Mouse (Mus musculus): ENCODE measurements around the gene Lurap1. TPM values are rescaled to one million over a fixed set of nuclear protein-coding genes. Genes with fewer than 3 reads are reported as not detected.
A peak's percentile ranks its signal among the peaks of the same experiment; 100 is the strongest.

Lurap1 gene
- total and polyA plus RNA-seq, 2 experiments, result 0.12 to 0.18 TPM

- Histone ChIP-seq H3K79me2 (ENCODE audit: control insufficient read depth, insufficient read depth, low read length) (no peaks in the 10 kb centered on the region), H3K4me3 (ENCODE audit: insufficient read depth, low read depth, low read length) (peak within 1 kb of the TSS; percentile 62), H3K36me3 (ENCODE audit: control insufficient read depth, insufficient read depth, low read length) (no peaks in the 10 kb centered on the region), H3K27ac (replicated peaks; ENCODE audit: insufficient read depth, low read depth, low read length) (no peak within 1 kb of the TSS), H3K9ac (ENCODE audit: low read depth, low read length) (peak within 1 kb of the TSS; percentile 75), H3K27me3 (ENCODE audit: control insufficient read depth, insufficient read depth, low read length) (no peaks in the 10 kb centered on the region), H3K4me1 (ENCODE audit: control insufficient read depth, insufficient read depth, low read length) (0 out of 2 replicates have a peak, but pooled peaks cover 2% of the 10 kb centered on the region)
- peak; percentile 17; the same call in 1 of the 2 replicates for TF ChIP-seq CTCF (IDR thresholded peaks at IDR 0.05; ENCODE audit: low read depth, low read length)
- no peak for TF ChIP-seq POLR2A (IDR thresholded peaks at IDR 0.05; ENCODE audit: extremely low read depth, insufficient read depth, low read length)
- WGBS, result 7% methylated on average over 24 of the region's 24 CpGs
- peak; percentile 52 for DNase-seq (ENCODE audit: extremely low read depth, low read depth, low spot score)
Measured at GRCm38 (mm10) chr4:116123602-116124519, 27.3 kb downstream of the Lurap1 start, which contains the start of the genes Rad54l and Pomgnt1. TSS of gene Rad54l (minus strand) at chr4:116123690. TSS of gene Pomgnt1 (plus strand) at chr4:116123840.

- 0% methylated on average over 1 of the region's 1 CpGs for WGBS
- Histone ChIP-seq H3K9ac (ENCODE audit: low read depth, low read length) (no peak overlapping the region), H3K79me2 (ENCODE audit: control insufficient read depth, insufficient read depth, low read length) (no peaks in the 10 kb centered on the region), H3K27ac (replicated peaks; ENCODE audit: insufficient read depth, low read depth, low read length) (no peak overlapping the region), H3K36me3 (ENCODE audit: control insufficient read depth, insufficient read depth, low read length) (no peaks in the 10 kb centered on the region), H3K27me3 (ENCODE audit: control insufficient read depth, insufficient read depth, low read length) (no peaks in the 10 kb centered on the region), H3K4me1 (ENCODE audit: control insufficient read depth, insufficient read depth, low read length) (0 out of 2 replicates have a peak, but pooled peaks cover 2% of the 10 kb centered on the region), H3K4me3 (ENCODE audit: insufficient read depth, low read depth, low read length) (no peak overlapping the region)
- no peak for DNase-seq (ENCODE audit: extremely low read depth, low read depth, low spot score)
- no peak for TF ChIP-seq POLR2A (IDR thresholded peaks at IDR 0.05; ENCODE audit: extremely low read depth, insufficient read depth, low read length)
- TF ChIP-seq CTCF (IDR thresholded peaks at IDR 0.05; ENCODE audit: low read depth, low read length), result no peak
Measured at GRCm38 (mm10) chr4:116122762-116123161, 28.4 kb downstream of the Lurap1 start.

GRCm38 (mm10) chr4:116111486-116111885, 39.7 kb downstream of the Lurap1 start:
- H3K27me3 ChIP-seq (ENCODE audit: control insufficient read depth, insufficient read depth, low read length), result no peaks in the 10 kb centered on the region
- WGBS, result 87% methylated on average over 2 of the region's 2 CpGs
- H3K4me3 ChIP-seq (ENCODE audit: insufficient read depth, low read depth, low read length), result no peak overlapping the region
- TF ChIP-seq CTCF (IDR thresholded peaks at IDR 0.05; ENCODE audit: low read depth, low read length), result no peak
- TF ChIP-seq POLR2A (IDR thresholded peaks at IDR 0.05; ENCODE audit: extremely low read depth, insufficient read depth, low read length), result no peak
- H3K9ac ChIP-seq (ENCODE audit: low read depth, low read length), result no peak overlapping the region
- no peaks in the 10 kb centered on the region for H3K36me3 ChIP-seq (ENCODE audit: control insufficient read depth, insufficient read depth, low read length)
- no peaks in the 10 kb centered on the region for H3K4me1 ChIP-seq (ENCODE audit: control insufficient read depth, insufficient read depth, low read length)
- H3K79me2 ChIP-seq (ENCODE audit: control insufficient read depth, insufficient read depth, low read length), result no peaks in the 10 kb centered on the region
- no peak for DNase-seq (ENCODE audit: extremely low read depth, low read depth, low spot score)
- H3K27ac ChIP-seq (replicated peaks; ENCODE audit: insufficient read depth, low read depth, low read length), result no peak overlapping the region

- no peaks in the 10 kb centered on the region for H3K4me1 ChIP-seq (ENCODE audit: control insufficient read depth, insufficient read depth, low read length)
- H3K27me3 ChIP-seq (ENCODE audit: control insufficient read depth, insufficient read depth, low read length), result no peaks in the 10 kb centered on the region
- DNase-seq (ENCODE audit: extremely low read depth, low read depth, low spot score), result no peak
- no peak overlapping the region for H3K4me3 ChIP-seq (ENCODE audit: insufficient read depth, low read depth, low read length)
- H3K9ac ChIP-seq (ENCODE audit: low read depth, low read length), result no peak overlapping the region
- no peaks in the 10 kb centered on the region for H3K79me2 ChIP-seq (ENCODE audit: control insufficient read depth, insufficient read depth, low read length)
- no peaks in the 10 kb centered on the region for H3K36me3 ChIP-seq (ENCODE audit: control insufficient read depth, insufficient read depth, low read length)
- TF ChIP-seq POLR2A (IDR thresholded peaks at IDR 0.05; ENCODE audit: extremely low read depth, insufficient read depth, low read length) (no peak), CTCF (IDR thresholded peaks at IDR 0.05; ENCODE audit: low read depth, low read length) (no peak)
- H3K27ac ChIP-seq (replicated peaks; ENCODE audit: insufficient read depth, low read depth, low read length), result no peak overlapping the region
- WGBS, result 83% methylated on average over 6 of the region's 6 CpGs
Measured at GRCm38 (mm10) chr4:116110695-116111094, 40.4 kb downstream of the Lurap1 start.

- no peaks in the 10 kb centered on the region for H3K27me3 ChIP-seq (ENCODE audit: control insufficient read depth, insufficient read depth, low read length)
- H3K4me1 ChIP-seq (ENCODE audit: control insufficient read depth, insufficient read depth, low read length), result no peaks in the 10 kb centered on the region
- H3K36me3 ChIP-seq (ENCODE audit: control insufficient read depth, insufficient read depth, low read length), result no peaks in the 10 kb centered on the region
- no peak for DNase-seq (ENCODE audit: extremely low read depth, low read depth, low spot score)
- H3K27ac ChIP-seq (replicated peaks; ENCODE audit: insufficient read depth, low read depth, low read length), result no peak overlapping the region
- no peak for TF ChIP-seq POLR2A (IDR thresholded peaks at IDR 0.05; ENCODE audit: extremely low read depth, insufficient read depth, low read length)
- TF ChIP-seq CTCF (IDR thresholded peaks at IDR 0.05; ENCODE audit: low read depth, low read length), result no peak
- H3K9ac ChIP-seq (ENCODE audit: low read depth, low read length), result no peak overlapping the region
- H3K79me2 ChIP-seq (ENCODE audit: control insufficient read depth, insufficient read depth, low read length), result no peaks in the 10 kb centered on the region
- WGBS, result 95% methylated on average over 5 of the region's 5 CpGs
- H3K4me3 ChIP-seq (ENCODE audit: insufficient read depth, low read depth, low read length), result no peak overlapping the region
Measured at GRCm38 (mm10) chr4:116105278-116105677, 45.9 kb downstream of the Lurap1 start.

GRCm38 (mm10) chr4:116100959-116101358, 50.2 kb downstream of the Lurap1 start:
- no peaks in the 10 kb centered on the region for H3K4me1 ChIP-seq (ENCODE audit: control insufficient read depth, insufficient read depth, low read length)
- H3K27me3 ChIP-seq (ENCODE audit: control insufficient read depth, insufficient read depth, low read length), result no peaks in the 10 kb centered on the region
- TF ChIP-seq POLR2A (IDR thresholded peaks at IDR 0.05; ENCODE audit: extremely low read depth, insufficient read depth, low read length) (no peak), CTCF (IDR thresholded peaks at IDR 0.05; ENCODE audit: low read depth, low read length) (no peak)
- peaks cover 10% of the 10 kb centered on the region for H3K36me3 ChIP-seq (ENCODE audit: control insufficient read depth, insufficient read depth, low read length)
- H3K4me3 ChIP-seq (ENCODE audit: insufficient read depth, low read depth, low read length), result no peak overlapping the region
- no peak overlapping the region for H3K9ac ChIP-seq (ENCODE audit: low read depth, low read length)
- H3K27ac ChIP-seq (replicated peaks; ENCODE audit: insufficient read depth, low read depth, low read length), result no peak overlapping the region
- 58% methylated on average over 7 of the region's 7 CpGs for WGBS
- H3K79me2 ChIP-seq (ENCODE audit: control insufficient read depth, insufficient read depth, low read length), result no peaks in the 10 kb centered on the region
- no peak for DNase-seq (ENCODE audit: extremely low read depth, low read depth, low spot score)

Data from liver, adult 2 months (tissue).